Mouse (Mus musculus): ENCODE measurements at regions not wholly inside any gene's neighbourhood (a gene's known extent, or its start where the extent isn't known, plus 50 kb on each side); places are given as distances from the start of the nearest gene placed in this dataset.

DNA sequence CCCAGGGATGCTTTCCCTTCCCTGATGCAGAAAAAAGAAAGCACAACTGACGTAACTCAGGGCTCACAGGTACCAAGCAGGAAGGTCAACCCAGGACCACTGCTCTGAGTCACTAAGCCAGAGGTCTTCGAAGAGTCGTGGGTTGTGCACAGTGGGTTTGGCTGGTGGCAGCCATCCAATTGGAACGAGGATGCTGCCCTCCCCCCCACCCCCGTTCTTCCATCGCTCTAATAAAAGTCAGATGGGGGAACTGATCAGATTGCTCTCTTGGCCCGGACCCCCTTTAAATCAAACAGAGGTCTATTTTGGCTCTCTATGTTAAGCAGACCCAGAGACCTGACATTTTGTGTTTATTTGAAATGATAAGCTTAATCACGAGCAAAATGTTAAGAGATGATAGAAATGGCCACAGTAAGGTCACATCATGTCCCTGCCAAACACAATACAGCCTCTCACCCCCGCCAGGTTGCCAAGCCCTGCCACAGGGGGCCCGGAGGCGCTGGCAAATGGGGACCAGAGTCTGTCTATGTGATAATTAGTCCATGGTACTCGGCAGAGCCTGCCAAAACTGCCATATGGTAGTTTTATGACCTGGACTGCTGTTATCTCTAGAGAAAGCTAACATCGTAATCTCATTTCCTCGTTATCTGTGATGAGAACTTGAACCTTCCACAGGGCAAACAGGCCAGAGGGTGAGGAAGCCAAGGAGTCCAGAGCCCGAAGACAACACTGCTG is 105.6 kb downstream of the Gm11011 start:
- ATAC-seq (peak; percentile 49; the same call in 1 of the 2 replicates), DNase-seq (ENCODE audit: low spot score) (peak; percentile 65)
- TF ChIP-seq CTCF (IDR thresholded peaks at IDR 0.05; ENCODE audit: low read depth), result no peak
- Histone ChIP-seq H3K27ac (no peak overlapping the region), H3K9ac (replicated peaks; ENCODE audit: low read length) (no peak overlapping the region), H3K27me3 (ENCODE audit: insufficient read depth, low read length) (no peaks in the 10 kb centered on the region), H3K4me1 (ENCODE audit: insufficient read depth, low read length) (no peaks in the 10 kb centered on the region), H3K4me3 (ENCODE audit: low read length) (no peak overlapping the region), H3K4me2 (ENCODE audit: low read depth, low read length) (no peak overlapping the region), H3K9me3 (ENCODE audit: low read length) (no peaks in the 10 kb centered on the region), H3K36me3 (ENCODE audit: insufficient read depth, low read length) (no peaks in the 10 kb centered on the region)
- 45% methylated on average over 15 of the region's 15 CpGs for WGBS

DNA sequence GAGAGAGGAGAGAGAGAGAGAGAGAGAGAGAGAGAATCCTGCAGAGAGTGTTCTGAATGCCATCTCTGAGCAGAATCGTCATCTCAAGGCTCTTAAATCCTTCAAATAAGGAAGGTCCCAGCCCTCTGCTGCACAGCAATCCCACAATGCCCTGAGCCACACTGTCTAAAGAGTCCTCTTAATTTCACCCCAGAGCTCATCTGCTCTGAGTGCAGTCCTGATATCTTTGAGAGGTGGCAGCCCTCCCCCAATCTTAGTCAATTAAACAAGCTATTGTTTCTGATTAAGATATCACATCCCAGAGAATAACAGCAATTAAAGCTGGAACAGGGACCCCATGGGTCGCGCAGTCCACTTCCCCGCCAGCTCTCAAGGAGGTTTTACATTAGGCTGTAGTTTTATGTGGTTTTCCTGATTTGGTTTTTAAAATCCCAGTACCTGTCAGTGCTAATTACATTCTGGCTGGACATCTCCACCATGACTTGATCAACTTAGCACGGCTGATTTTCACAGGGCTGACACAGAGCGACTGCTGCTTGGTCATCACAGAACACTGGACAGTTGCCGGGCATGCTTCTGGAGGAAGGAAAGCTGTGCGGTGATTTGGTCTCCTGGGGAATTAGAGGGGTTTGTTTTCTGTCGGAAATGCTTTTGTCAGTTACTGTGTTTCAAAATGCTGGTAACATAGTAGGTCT is 113.0 kb downstream of the Gm11011 start:
- H3K9me3 ChIP-seq (ENCODE audit: low read length), result no peaks in the 10 kb centered on the region
- H3K4me1 ChIP-seq (ENCODE audit: insufficient read depth, low read length), result no peaks in the 10 kb centered on the region; the same call in 1 of the 2 replicates
- no peak for ATAC-seq
- peak; percentile 52 for DNase-seq (ENCODE audit: low spot score)
- H3K4me2 ChIP-seq (ENCODE audit: low read depth, low read length), result 0 out of 2 replicates have a peak overlapping the region, but pooled peaks have one; percentile 1
- WGBS, result 23% methylated on average over 9 of the region's 9 CpGs
- no peak for TF ChIP-seq CTCF (IDR thresholded peaks at IDR 0.05; ENCODE audit: low read depth)
- no peaks in the 10 kb centered on the region for H3K36me3 ChIP-seq (ENCODE audit: insufficient read depth, low read length)
- H3K27me3 ChIP-seq (ENCODE audit: insufficient read depth, low read length), result no peaks in the 10 kb centered on the region
- no peak overlapping the region for H3K9ac ChIP-seq (replicated peaks; ENCODE audit: low read length)
- no peak overlapping the region for H3K27ac ChIP-seq
- no peak overlapping the region for H3K4me3 ChIP-seq (ENCODE audit: low read length)

DNA sequence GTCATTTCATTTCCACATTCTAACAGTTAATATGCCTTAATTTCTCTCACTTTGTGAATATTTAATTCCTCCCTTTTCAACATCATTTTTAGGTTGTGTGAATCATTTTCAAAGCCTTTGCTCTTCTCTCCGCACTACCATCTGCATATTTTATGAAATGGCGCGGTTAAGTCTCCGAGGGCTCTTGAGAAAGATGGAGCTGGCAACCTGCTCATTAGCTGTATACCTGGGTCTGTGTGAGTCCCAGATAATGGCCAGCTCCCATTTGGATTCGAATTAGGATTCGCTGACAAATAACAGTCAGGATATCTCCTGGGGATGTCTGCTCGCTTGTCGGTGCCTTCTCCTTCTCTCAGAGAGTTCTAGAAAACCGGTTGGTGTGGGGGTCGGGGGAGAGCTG is 118.0 kb downstream of the Gm11011 start:
- H3K27ac ChIP-seq, result no peak overlapping the region

DNA sequence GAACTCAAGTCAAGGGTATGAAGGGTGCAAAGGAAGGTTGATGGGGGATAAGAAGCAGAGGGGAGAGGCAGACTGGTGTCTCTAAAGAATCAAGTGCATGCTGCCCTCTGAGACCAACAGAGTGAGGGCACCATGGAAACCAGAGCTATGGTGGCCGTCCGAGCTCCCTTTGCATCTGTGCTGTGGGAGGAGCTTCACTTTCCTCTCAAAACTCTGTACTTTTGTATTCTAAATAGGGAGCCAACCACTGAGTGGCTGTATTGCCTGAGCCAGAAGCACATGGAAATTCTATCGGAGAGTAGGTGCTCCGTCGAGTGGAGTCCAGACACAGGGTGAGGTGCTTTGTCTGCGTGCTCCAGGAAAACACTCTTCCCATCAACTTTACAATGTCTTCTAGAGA is 119.9 kb downstream of the Gm11011 start:
- 66% methylated on average over 6 of the region's 6 CpGs for WGBS
- Histone ChIP-seq H3K4me1 (ENCODE audit: insufficient read depth, low read length) (no peaks in the 10 kb centered on the region), H3K27ac (no peak overlapping the region), H3K4me3 (ENCODE audit: low read length) (no peak overlapping the region), H3K36me3 (ENCODE audit: insufficient read depth, low read length) (no peaks in the 10 kb centered on the region), H3K4me2 (ENCODE audit: low read depth, low read length) (no peak overlapping the region), H3K27me3 (ENCODE audit: insufficient read depth, low read length) (no peaks in the 10 kb centered on the region), H3K9me3 (ENCODE audit: low read length) (no peaks in the 10 kb centered on the region), H3K9ac (replicated peaks; ENCODE audit: low read length) (no peak overlapping the region)
- no peak for ATAC-seq
- no peak for TF ChIP-seq CTCF (IDR thresholded peaks at IDR 0.05; ENCODE audit: low read depth)
- no peak for DNase-seq (ENCODE audit: low spot score)

More for the DNA sequence above, 118.0 kb downstream of the Gm11011 start:
- DNase-seq (ENCODE audit: low spot score) (peak; percentile 7), ATAC-seq (no peak)
- TF ChIP-seq CTCF (IDR thresholded peaks at IDR 0.05; ENCODE audit: low read depth), result no peak
- no peaks in the 10 kb centered on the region for H3K9me3 ChIP-seq (ENCODE audit: low read length)
- no peak overlapping the region for H3K9ac ChIP-seq (replicated peaks; ENCODE audit: low read length)
- H3K27me3 ChIP-seq (ENCODE audit: insufficient read depth, low read length), result no peaks in the 10 kb centered on the region
- H3K4me3 ChIP-seq (ENCODE audit: low read length), result no peak overlapping the region
- H3K4me2 ChIP-seq (ENCODE audit: low read depth, low read length), result no peak overlapping the region
- H3K36me3 ChIP-seq (ENCODE audit: insufficient read depth, low read length), result no peaks in the 10 kb centered on the region
- no peaks in the 10 kb centered on the region; the same call in 1 of the 2 replicates for H3K4me1 ChIP-seq (ENCODE audit: insufficient read depth, low read length)
- WGBS, result 66% methylated on average over 10 of the region's 10 CpGs

DNA sequence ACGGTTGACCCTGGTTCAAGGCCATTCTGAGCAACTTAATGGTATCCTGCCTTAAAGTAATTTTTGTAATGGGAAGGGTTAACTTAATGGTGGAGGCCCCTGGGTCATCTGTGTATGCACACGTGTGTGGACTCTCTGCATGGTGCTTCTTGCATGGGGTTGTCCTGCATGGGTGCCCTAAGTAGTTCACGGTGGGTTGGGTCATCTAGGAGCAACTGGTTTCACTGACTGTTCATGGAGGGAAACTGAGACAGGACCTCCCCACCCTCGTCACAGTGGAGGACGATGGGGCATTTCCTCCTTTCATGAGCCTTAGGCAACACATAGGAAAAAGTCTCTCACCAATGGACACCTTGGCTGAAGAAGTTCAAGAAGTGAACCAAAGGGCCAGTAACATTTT is 123.4 kb downstream of the Gm11011 start:
- no peak for ATAC-seq

DNA sequence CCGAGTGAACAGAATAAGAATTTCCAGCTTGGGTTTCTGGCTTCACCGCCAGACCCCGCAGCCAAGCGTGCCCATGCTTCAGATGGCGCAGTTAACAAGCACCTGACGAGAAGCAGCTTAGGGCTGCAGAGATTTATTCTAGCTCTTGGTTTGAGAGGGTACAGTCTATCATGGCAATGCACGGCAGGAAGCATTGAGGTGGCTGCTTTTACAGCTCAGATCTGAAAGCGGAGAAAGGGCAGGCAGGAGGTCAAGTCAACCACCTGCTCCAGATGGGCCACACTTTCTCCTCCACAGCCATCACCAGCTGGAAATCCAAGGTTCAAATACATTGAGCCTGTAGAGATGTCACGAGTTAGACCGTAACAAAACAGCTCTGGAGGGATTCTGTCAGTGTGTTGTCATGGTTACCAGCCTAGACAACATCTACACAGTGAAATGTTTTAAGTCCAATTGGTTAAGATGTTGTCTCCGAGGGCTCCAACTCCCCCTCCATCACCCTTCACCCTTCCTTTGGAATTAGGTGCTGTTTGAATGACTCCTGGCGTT is 126.0 kb downstream of the Gm11011 start:
- Histone ChIP-seq H3K9me3 (ENCODE audit: low read length) (no peaks in the 10 kb centered on the region), H3K4me1 (ENCODE audit: insufficient read depth, low read length) (no peaks in the 10 kb centered on the region), H3K9ac (replicated peaks; ENCODE audit: low read length) (no peak overlapping the region), H3K4me3 (ENCODE audit: low read length) (no peak overlapping the region), H3K27me3 (ENCODE audit: insufficient read depth, low read length) (no peaks in the 10 kb centered on the region), H3K27ac (no peak overlapping the region), H3K36me3 (ENCODE audit: insufficient read depth, low read length) (no peaks in the 10 kb centered on the region), H3K4me2 (ENCODE audit: low read depth, low read length) (no peak overlapping the region)
- no peak for TF ChIP-seq CTCF (IDR thresholded peaks at IDR 0.05; ENCODE audit: low read depth)
- 54% methylated on average over 12 of the region's 12 CpGs for WGBS
- ATAC-seq (no peak), DNase-seq (ENCODE audit: low spot score) (peak; percentile 58)

More for the DNA sequence above, 123.4 kb downstream of the Gm11011 start:
- 91% methylated on average over 5 of the region's 5 CpGs for WGBS
- Histone ChIP-seq H3K4me1 (ENCODE audit: insufficient read depth, low read length) (no peaks in the 10 kb centered on the region), H3K9ac (replicated peaks; ENCODE audit: low read length) (no peak overlapping the region), H3K27ac (no peak overlapping the region), H3K4me3 (ENCODE audit: low read length) (no peak overlapping the region), H3K36me3 (ENCODE audit: insufficient read depth, low read length) (no peaks in the 10 kb centered on the region), H3K9me3 (ENCODE audit: low read length) (no peaks in the 10 kb centered on the region), H3K27me3 (ENCODE audit: insufficient read depth, low read length) (no peaks in the 10 kb centered on the region), H3K4me2 (ENCODE audit: low read depth, low read length) (no peak overlapping the region)
- DNase-seq (ENCODE audit: low spot score), result no peak
- no peak for TF ChIP-seq CTCF (IDR thresholded peaks at IDR 0.05; ENCODE audit: low read depth)

Data from hindbrain, postnatal 0 days (tissue).